Mouse (Mus musculus): ENCODE results near the gene Asic5.

GRCm38 (mm10) chr3:81933348-81933747 is 48.7 kb upstream of the Asic5 start:
- TF ChIP-seq EP300 (optimal IDR thresholded peaks at IDR 0.05) (no peak), CTCF (IDR thresholded peaks at IDR 0.05; ENCODE audit: low read depth) (no peak)

Data from stomach, postnatal 0 days (tissue).